Mouse (Mus musculus): ENCODE results near the gene Ctnnb1.

The Ctnnb1 gene

GRCm38 (mm10) chr9:121005961-121006360 lies 76.9 kb downstream of the Ctnnb1 start:
- DNase-seq = no peak
